In genomic region chr6:29517139-29517538, GRCm38 (mm10) we compare ENCODE assay signal across 8 mouse cellular contexts. TPM values are rescaled to one million over a fixed set of nuclear protein-coding genes. Genes with fewer than 3 reads are reported as not detected.
A peak's percentile ranks its signal among the peaks of the same experiment; 100 is the strongest.
DNase-seq lines count a peak whose midpoint lies in the region; ATAC-seq and TF ChIP-seq lines count a peak whose summit lies in the region.

No protein-coding gene starts in this region.

- TF ChIP-seq CTCF in gastrocnemius, adult 2 months (IDR thresholded peaks at IDR 0.05), result peak; percentile 86

- no peaks in the 10 kb centered on the region for H3K9me3 ChIP-seq in midbrain, embryonic 10.5 days (replicated peaks)
- no peaks in the 10 kb centered on the region for H3K9me3 ChIP-seq in midbrain, embryonic 16.5 days (replicated peaks; ENCODE audit: control insufficient read depth, low read length, poor library complexity, severe bottlenecking)
- peaks cover 5% of the 10 kb centered on the region; the same call in 1 of the 2 replicates for H3K9me3 ChIP-seq in limb, embryonic 13.5 days

- no peak overlapping the region for H3K9ac ChIP-seq in midbrain, embryonic 16.5 days (ENCODE audit: low read depth, low read length)
- H3K9ac ChIP-seq in limb, embryonic 13.5 days, result no peak overlapping the region

- no peak overlapping the region for H3K27ac ChIP-seq in midbrain, embryonic 10.5 days (replicated peaks)
- no peak overlapping the region for H3K27ac ChIP-seq in midbrain, embryonic 16.5 days (ENCODE audit: low read length)
- no peak overlapping the region for H3K27ac ChIP-seq in gastrocnemius, adult 2 months
- no peak overlapping the region for H3K27ac ChIP-seq in limb, embryonic 13.5 days

- peak; percentile 72 for DNase-seq in midbrain, embryonic 10.5 days (ENCODE audit: low spot score)
- DNase-seq in c-Kit-negative CD71-positive TER-119-positive erythroid progenitor cells, embryonic 14.5 days (ENCODE audit: low read depth, low spot score), result peak; percentile 4
- DNase-seq in gastrocnemius, adult 2 months, result peak; percentile 81
- peak; percentile 74 for DNase-seq in kidney, adult 18-20 months
- DNase-seq in naive thymus-derived CD4-positive, alpha-beta T cell, adult 2 months (ENCODE audit: low read depth), result peak; percentile 78
- DNase-seq in testis, postnatal 14 days (ENCODE audit: low spot score), result peak; percentile 40

- H3K36me3 ChIP-seq in midbrain, embryonic 10.5 days, result no peaks in the 10 kb centered on the region
- no peaks in the 10 kb centered on the region for H3K36me3 ChIP-seq in midbrain, embryonic 16.5 days (ENCODE audit: control insufficient read depth, insufficient read depth, low read length)
- no peaks in the 10 kb centered on the region for H3K36me3 ChIP-seq in limb, embryonic 13.5 days

- peaks cover 52% of the 10 kb centered on the region for H3K27me3 ChIP-seq in midbrain, embryonic 10.5 days (ENCODE audit: low read depth, poor library complexity, severe bottlenecking)
- no peaks in the 10 kb centered on the region for H3K27me3 ChIP-seq in midbrain, embryonic 16.5 days (ENCODE audit: control insufficient read depth, insufficient read depth, low read depth, low read length)
- H3K27me3 ChIP-seq in limb, embryonic 13.5 days, result no peaks in the 10 kb centered on the region

- ATAC-seq in midbrain, embryonic 16.5 days, result no peak
- 0 out of 2 replicates have a peak, but pooled peaks have one; percentile 57 for ATAC-seq in limb, embryonic 13.5 days (ENCODE audit: low FRiP score, low read depth)

- WGBS in midbrain, embryonic 10.5 days, result 12% methylated on average over 5 of the region's 5 CpGs
- WGBS in midbrain, embryonic 16.5 days, result 8% methylated on average over 5 of the region's 5 CpGs
- 6% methylated on average over 5 of the region's 5 CpGs for WGBS in limb, embryonic 13.5 days

- no peak overlapping the region for H3K4me3 ChIP-seq in midbrain, embryonic 10.5 days
- H3K4me3 ChIP-seq in midbrain, embryonic 16.5 days (ENCODE audit: low read depth, low read length), result no peak overlapping the region
- H3K4me3 ChIP-seq in gastrocnemius, adult 2 months, result no peak overlapping the region
- H3K4me3 ChIP-seq in limb, embryonic 13.5 days, result no peak overlapping the region

- H3K4me2 ChIP-seq in midbrain, embryonic 16.5 days (ENCODE audit: low read length), result no peak overlapping the region
- H3K4me2 ChIP-seq in limb, embryonic 13.5 days (replicated peaks), result no peak overlapping the region

- peaks cover 28% of the 10 kb centered on the region for H3K4me1 ChIP-seq in midbrain, embryonic 10.5 days
- 0 out of 2 replicates have a peak, but pooled peaks cover 2% of the 10 kb centered on the region for H3K4me1 ChIP-seq in midbrain, embryonic 16.5 days (ENCODE audit: control insufficient read depth, insufficient read depth, low read length)
- H3K4me1 ChIP-seq in limb, embryonic 13.5 days, result peaks cover 10% of the 10 kb centered on the region

- intact Hi-C loops in gastrocnemius, adult 2 months (cut with DNase I), result loop anchor here (2.0 kb wide), 1 partner anchor 132 kb away; no protein-coding TSS in a partner anchor

RNA-seq across cellular contexts. Expression of gene Irf5, which starts 9.3 kb away (rescaled TPM):
- 2.1 and 2.2 TPM in 2 replicates for polyA plus RNA-seq in midbrain, embryonic 10.5 days (2016; fragmentation: Nextera tagmentation; extraction: Ambion mirVana)
- 1.5 and 1.7 TPM in 2 replicates for polyA plus RNA-seq in midbrain, embryonic 16.5 days (2015; fragmentation: Nextera tagmentation; extraction: Ambion mirVana)
- total RNA-seq in gastrocnemius, adult 2 months (2021), result 1 to 10 TPM; 1.1 to 3.8 TPM
- polyA plus RNA-seq in limb, embryonic 13.5 days (2015; fragmentation: Nextera tagmentation; extraction: Ambion mirVana), result 2.7 and 3.6 TPM in 2 replicates

RNA-seq across cellular contexts. Expression of gene Kcp, which starts 9.4 kb away (rescaled TPM):
- polyA plus RNA-seq in midbrain, embryonic 10.5 days (2016; fragmentation: Nextera tagmentation; extraction: Ambion mirVana), result 11.4 and 13.7 TPM in 2 replicates
- 14.1 and 16.7 TPM in 2 replicates for polyA plus RNA-seq in midbrain, embryonic 16.5 days (2015; fragmentation: Nextera tagmentation; extraction: Ambion mirVana)
- 1 to 10 TPM; 3.8 to 4.0 TPM for total RNA-seq in gastrocnemius, adult 2 months (2021)
- polyA plus RNA-seq in limb, embryonic 13.5 days (2015; fragmentation: Nextera tagmentation; extraction: Ambion mirVana), result 37.4 and 37.8 TPM in 2 replicates

RNA-seq across cellular contexts. Expression of gene Atp6v1fnb, which starts 45.9 kb away (rescaled TPM):
- not detected in 2 replicates for polyA plus RNA-seq in midbrain, embryonic 10.5 days (2016; fragmentation: Nextera tagmentation; extraction: Ambion mirVana)
- polyA plus RNA-seq in midbrain, embryonic 16.5 days (2015; fragmentation: Nextera tagmentation; extraction: Ambion mirVana), result 0.41 and 0.45 TPM in 2 replicates
- not detected for total RNA-seq in gastrocnemius, adult 2 months (2021)
- polyA plus RNA-seq in limb, embryonic 13.5 days (2015; fragmentation: Nextera tagmentation; extraction: Ambion mirVana), result 0.50 TPM in 1 of 2 replicates, not detected in the other

RNA-seq across cellular contexts. Expression of gene Atp6v1f, which starts 49.6 kb away (rescaled TPM):
- polyA plus RNA-seq in midbrain, embryonic 10.5 days (2016; fragmentation: Nextera tagmentation; extraction: Ambion mirVana), result 202 and 219 TPM in 2 replicates
- 311 and 340 TPM in 2 replicates for polyA plus RNA-seq in midbrain, embryonic 16.5 days (2015; fragmentation: Nextera tagmentation; extraction: Ambion mirVana)
- total RNA-seq in gastrocnemius, adult 2 months (2021), result 100 to 1,000 TPM; 110 to 112 TPM
- polyA plus RNA-seq in limb, embryonic 13.5 days (2015; fragmentation: Nextera tagmentation; extraction: Ambion mirVana), result 222 and 234 TPM in 2 replicates

Comparison
In these comparisons a context has a peak if more than half of its experiments do, and no peak if none do; other contexts are left out.
1. DNase-seq: peak in every context shown above with its lines; median percentile 81 in gastrocnemius, adult 2 months; 78 in naive thymus-derived CD4-positive, alpha-beta T cell, adult 2 months; 74 in kidney, adult 18-20 months; 72 in midbrain, embryonic 10.5 days; 40 in testis, postnatal 14 days; 4 in c-Kit-negative CD71-positive TER-119-positive erythroid progenitor cells, embryonic 14.5 days.